Mouse (Mus musculus): ENCODE data around the gene Vrtn. TPM values are rescaled to one million over a fixed set of nuclear protein-coding genes. Genes with fewer than 3 reads are reported as not detected.

Gene Vrtn
- not detected in 4 replicates for total RNA-seq (2023)

DNA sequence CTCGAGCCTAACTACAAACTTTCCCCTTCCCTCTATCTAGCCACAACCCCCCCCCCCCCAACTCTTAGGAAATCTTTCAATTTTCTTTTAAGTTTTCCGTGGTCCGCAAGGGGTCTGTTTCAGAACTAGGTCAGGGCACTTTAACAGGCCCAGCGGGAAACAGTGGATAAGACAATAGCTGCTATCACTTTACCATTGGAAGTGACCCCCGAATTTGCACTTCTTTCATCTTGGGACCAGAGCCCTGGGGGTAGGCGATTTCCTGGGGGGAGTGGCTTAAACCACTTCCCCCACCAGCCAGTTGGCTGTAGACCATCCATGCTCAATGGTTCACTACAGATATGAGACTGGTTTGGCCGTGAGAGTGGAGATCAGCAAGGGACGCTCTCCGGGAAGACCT lies at the start of gene Vrtn:
Gene Vrtn, plus strand, starts transcription at position 366 of the 400 bp plus-strand sequence.

DNA sequence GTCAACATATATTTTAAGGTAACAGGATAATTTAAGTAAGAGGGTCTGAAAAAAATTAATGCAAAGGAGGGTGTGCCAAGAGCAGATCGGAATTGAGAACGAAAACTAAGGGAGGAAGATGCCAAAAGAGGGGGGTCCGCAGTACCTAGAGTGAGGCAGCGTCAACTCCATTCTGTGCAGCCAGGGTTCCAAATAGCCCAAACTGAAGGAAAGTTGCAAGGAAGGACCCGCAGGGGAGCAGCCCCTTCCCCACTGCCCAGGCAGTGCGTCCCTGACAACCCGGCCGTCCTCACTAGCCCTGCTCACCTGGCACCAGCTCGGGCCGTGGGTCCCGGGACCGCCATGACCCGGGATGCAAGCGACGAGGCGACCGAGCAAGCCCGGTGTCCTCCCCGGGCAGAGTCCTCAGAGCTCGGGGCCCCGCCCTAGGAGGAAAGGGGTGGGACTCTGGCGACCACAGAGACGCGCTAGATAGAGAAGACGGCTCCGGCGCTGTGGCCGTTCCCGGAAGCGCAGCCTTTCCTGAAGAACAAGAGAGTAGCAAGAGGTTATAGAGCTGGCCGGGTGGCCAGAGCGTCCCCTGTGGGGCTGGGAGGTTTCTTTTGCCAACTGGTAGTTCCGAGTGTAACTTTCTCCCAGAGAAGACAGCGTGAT lies 23.7 kb upstream of the Vrtn start, which contains the start of gene Abcd4:
Gene Abcd4, minus strand, starts transcription at position 437 of the 654 bp plus-strand sequence.

GRCm38 (mm10) chr12:84698319-84699081 lies 57.7 kb downstream of the Vrtn start, which contains the start of gene Syndig1l:
TSS of gene Syndig1l (minus strand) at chr12:84698831.

Other genes with a start within 250 kb of the Vrtn start
- gene Entpd5, start 232.0 kb upstream of the Vrtn start, total RNA-seq (2023): 26.8 to 33.3 TPM (median 29.1 TPM) in 4 replicates
- 0.77 to 1.7 TPM (median 1.6 TPM) in 4 replicates for gene Bbof1, start 231.9 kb upstream of the Vrtn start, total RNA-seq (2023)
- 45.3 to 47.8 TPM (median 46.1 TPM) in 4 replicates for gene Rnf113a2, start 223.8 kb upstream of the Vrtn start, total RNA-seq (2023)
- gene Aldh6a1, start 190.0 kb upstream of the Vrtn start, total RNA-seq (2023): 6.7 to 11.9 TPM (median 7.9 TPM) in 4 replicates
- gene Lin52, start 189.6 kb upstream of the Vrtn start, total RNA-seq (2023): 17.2 to 23.1 TPM (median 22.6 TPM) in 4 replicates
- gene Vsx2, start 71.3 kb upstream of the Vrtn start, total RNA-seq (2023): not detected in 4 replicates
- gene Abcd4, start 23.6 kb upstream of the Vrtn start, total RNA-seq (2023): 17.5 to 20.0 TPM (median 18.4 TPM) in 4 replicates
- not detected in 4 replicates for gene Syndig1l, start 57.8 kb downstream of the Vrtn start, total RNA-seq (2023)
- gene Npc2, start 132.1 kb downstream of the Vrtn start, total RNA-seq (2023): 41.5 to 51.5 TPM (median 48.5 TPM) in 4 replicates
- gene Isca2, start 132.2 kb downstream of the Vrtn start, total RNA-seq (2023): 49.9 to 75.6 TPM (median 61.5 TPM) in 4 replicates
- gene Ltbp2, start 235.5 kb downstream of the Vrtn start, total RNA-seq (2023): not detected in 4 replicates

All from B cell, adult 62 days (primary cell).